Mouse (Mus musculus): ENCODE results near the gene Chac1.

The Chac1 gene

GRCm38 (mm10) chr2:119377286-119377685 lies 26.3 kb downstream of the Chac1 start:
- no peak for DNase-seq (ENCODE audit: low read depth, low spot score)

GRCm38 (mm10) chr2:119377826-119378225 lies 26.8 kb downstream of the Chac1 start:
- DNase-seq (ENCODE audit: low read depth, low spot score): no peak

GRCm38 (mm10) chr2:119379455-119379854 lies 28.4 kb downstream of the Chac1 start:
- no peak for DNase-seq (ENCODE audit: low read depth, low spot score)

- DNase-seq (ENCODE audit: low read depth, low spot score): no peak
Measured at GRCm38 (mm10) chr2:119388266-119388665, 37.2 kb downstream of the Chac1 start.

- DNase-seq (ENCODE audit: low read depth, low spot score): no peak
Measured at GRCm38 (mm10) chr2:119389992-119390391, 39.0 kb downstream of the Chac1 start.

GRCm38 (mm10) chr2:119398252-119398651 lies 47.2 kb downstream of the Chac1 start:
- DNase-seq (ENCODE audit: low read depth, low spot score): no peak

- no peak for DNase-seq (ENCODE audit: low read depth, low spot score)
Measured at GRCm38 (mm10) chr2:119398665-119399064, 47.6 kb downstream of the Chac1 start.

GRCm38 (mm10) chr2:119399313-119399712 lies 48.3 kb downstream of the Chac1 start:
- DNase-seq (ENCODE audit: low read depth, low spot score): no peak

Data from WW6 (cell line).